Mouse (Mus musculus): ENCODE data around the gene Man1a.

DNA sequence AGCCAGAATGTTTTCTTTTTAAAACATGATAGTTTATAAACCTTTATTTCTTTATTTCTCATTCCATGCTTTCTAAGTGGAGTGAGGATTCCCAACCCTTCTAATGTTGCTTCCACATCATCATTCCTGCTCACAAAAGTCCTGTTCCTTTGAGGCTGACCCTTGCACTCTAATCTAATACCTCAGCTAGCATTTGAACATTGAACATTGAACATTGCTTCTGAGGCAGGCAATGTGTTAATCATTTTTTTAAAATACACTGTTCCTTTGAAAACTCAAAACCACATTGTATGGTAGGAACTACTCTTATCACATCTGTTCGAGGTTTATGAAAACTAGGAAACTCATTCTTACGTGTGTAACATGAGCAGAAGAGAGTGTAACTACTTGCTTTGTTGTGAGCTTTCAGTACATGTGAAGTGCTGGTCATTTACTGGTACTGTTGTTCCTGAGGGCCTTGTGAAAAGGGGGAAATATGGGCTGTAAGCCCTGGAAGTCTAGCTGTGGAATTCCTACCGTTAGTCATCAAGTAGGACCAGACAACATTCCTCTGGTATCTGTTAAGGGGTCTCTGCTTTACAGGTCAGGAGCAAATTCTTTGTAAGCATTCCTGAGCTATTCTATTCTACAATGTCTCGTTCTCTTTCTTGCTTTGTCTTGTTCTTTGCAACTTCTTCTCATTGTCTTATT lies 42.0 kb upstream of the Man1a start:
- TF ChIP-seq CTCF (IDR thresholded peaks at IDR 0.05; ENCODE audit: low read depth) (no peak), EP300 (IDR thresholded peaks at IDR 0.05; ENCODE audit: low read depth) (no peak)

All from heart, postnatal 0 days (tissue).